Mouse (Mus musculus): ENCODE results near the gene Sphk2. TPM values are rescaled to one million over a fixed set of nuclear protein-coding genes. Genes with fewer than 3 reads are reported as not detected.
A peak's percentile ranks its signal among the peaks of the same experiment; 100 is the strongest.

Sphk2 gene
- polyA plus RNA-seq, 1 experiment from 2014 or later, result 26.4 TPM

GRCm38 (mm10) chr7:45697894-45698293, 19.9 kb downstream of the Sphk2 start:
- no peaks in the 10 kb centered on the region for H3K36me3 ChIP-seq (replicated peaks)
- WGBS, result 86% methylated on average over 7 of the region's 7 CpGs
- H3K9ac ChIP-seq, result no peak overlapping the region
- peaks cover 37% of the 10 kb centered on the region for H3K4me1 ChIP-seq
- no peaks in the 10 kb centered on the region for H3K9me3 ChIP-seq
- H3K27me3 ChIP-seq (replicated peaks), result no peaks in the 10 kb centered on the region
- no peak for ATAC-seq (replicated peaks)
- no peak overlapping the region for H3K27ac ChIP-seq
- H3K4me3 ChIP-seq, result no peak overlapping the region
- H3K4me2 ChIP-seq, result no peak overlapping the region

DNA sequence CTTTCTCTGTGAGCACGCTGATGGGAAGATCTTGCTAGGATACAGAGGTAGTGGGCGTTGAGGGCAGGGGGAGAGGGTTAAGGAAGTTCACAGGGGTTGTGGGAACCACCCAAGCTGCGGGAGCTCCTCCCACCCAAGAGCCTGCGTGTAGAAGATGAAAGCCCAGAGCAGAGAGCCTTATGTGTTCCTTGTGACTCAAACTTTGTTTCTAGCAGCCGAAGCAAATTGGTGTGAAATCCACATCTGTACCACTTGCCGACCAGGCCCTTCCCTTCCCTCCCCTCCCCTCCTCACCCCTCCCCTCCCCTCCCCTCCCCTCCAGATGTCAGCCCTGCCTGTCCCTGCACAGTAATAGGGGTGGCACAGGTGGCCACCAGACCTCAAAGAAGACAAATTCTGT, 22.7 kb downstream of the Sphk2 start:
- WGBS, result 25% methylated on average over 6 of the region's 6 CpGs
- H3K4me1 ChIP-seq, result peaks cover 16% of the 10 kb centered on the region; the same call in 1 of the 2 replicates
- no peak overlapping the region for H3K4me3 ChIP-seq
- H3K9ac ChIP-seq, result no peak overlapping the region
- no peaks in the 10 kb centered on the region for H3K36me3 ChIP-seq (replicated peaks)
- no peaks in the 10 kb centered on the region for H3K27me3 ChIP-seq (replicated peaks)
- ATAC-seq (replicated peaks), result no peak
- H3K4me2 ChIP-seq, result no peak overlapping the region
- no peak overlapping the region for H3K27ac ChIP-seq
- no peaks in the 10 kb centered on the region for H3K9me3 ChIP-seq

DNA sequence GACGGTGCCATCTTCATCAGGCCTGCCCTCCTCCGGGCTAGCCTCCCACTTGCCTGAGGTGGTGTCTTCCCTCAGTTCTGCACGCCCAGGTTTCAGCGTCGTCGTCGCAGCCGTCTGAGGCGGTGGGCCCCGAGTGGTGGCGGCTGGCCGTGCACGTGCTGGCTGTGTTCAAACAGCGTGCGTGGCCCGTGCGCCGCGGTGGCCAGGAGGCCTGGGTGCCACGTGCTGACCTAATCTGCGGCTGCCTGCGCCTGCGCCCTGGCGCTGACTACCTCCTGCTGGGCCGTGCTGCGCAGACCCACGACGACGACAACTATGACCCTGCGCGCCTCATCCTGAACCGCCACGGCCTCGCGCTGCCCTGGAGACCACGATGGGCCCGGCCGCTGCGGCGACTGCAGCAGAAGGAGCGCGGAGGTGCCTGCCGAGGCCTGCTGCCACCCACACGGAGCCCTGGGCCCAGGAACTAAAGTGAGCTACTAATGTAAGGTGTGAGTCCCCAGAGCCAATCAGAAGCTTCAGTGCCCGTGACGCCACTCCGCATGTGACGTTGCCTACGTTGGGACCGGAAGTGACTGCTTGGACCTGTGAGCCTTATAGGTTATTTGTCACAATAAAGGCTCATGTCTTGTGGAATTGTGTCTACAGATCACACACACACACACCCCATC, 23.7 kb downstream of the Sphk2 start, which contains the start of gene Sec1:
Gene Sec1 (minus strand): TSS at position 482 of the 671 bp plus-strand sequence.
- no peak for ATAC-seq (replicated peaks)
- Histone ChIP-seq H3K27me3 (replicated peaks) (no peaks in the 10 kb centered on the region), H3K27ac (no peak within 1 kb of the TSS), H3K4me3 (no peak within 1 kb of the TSS), H3K4me2 (no peak within 1 kb of the TSS), H3K36me3 (replicated peaks) (no peaks in the 10 kb centered on the region), H3K9me3 (no peaks in the 10 kb centered on the region), H3K4me1 (peaks cover 8% of the 10 kb centered on the region; the same call in 1 of the 2 replicates), H3K9ac (no peak within 1 kb of the TSS)
- WGBS, result 91% methylated on average over 50 of the region's 50 CpGs

DNA sequence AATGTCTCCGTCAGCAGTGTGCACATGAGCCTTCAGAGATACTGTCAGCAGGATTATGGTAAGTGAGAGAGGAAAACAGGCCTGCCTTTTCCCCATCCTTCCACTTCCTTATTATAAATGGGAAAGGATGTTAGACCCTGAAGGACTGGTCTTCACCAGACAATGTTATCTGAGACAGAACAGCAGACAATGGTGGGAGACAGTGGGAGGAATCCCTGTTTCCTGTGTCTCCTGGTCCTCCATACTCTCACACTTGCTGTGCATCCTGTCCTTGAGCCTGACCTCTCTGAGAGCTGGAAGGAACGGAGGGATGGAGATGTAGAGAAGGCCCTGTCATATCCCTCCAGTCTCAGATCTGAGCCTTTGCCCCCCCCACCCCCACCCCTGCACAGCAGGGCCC, 25.4 kb downstream of the Sphk2 start:
- ATAC-seq (replicated peaks), result no peak
- Histone ChIP-seq H3K27me3 (replicated peaks) (no peaks in the 10 kb centered on the region), H3K4me2 (no peak overlapping the region), H3K4me3 (no peak overlapping the region), H3K36me3 (replicated peaks) (no peaks in the 10 kb centered on the region), H3K4me1 (no peaks in the 10 kb centered on the region), H3K27ac (no peak overlapping the region), H3K9ac (no peak overlapping the region), H3K9me3 (no peaks in the 10 kb centered on the region)
- 84% methylated on average over 2 of the region's 2 CpGs for WGBS

GRCm38 (mm10) chr7:45689800-45690199, 28.0 kb downstream of the Sphk2 start:
- no peaks in the 10 kb centered on the region for H3K9me3 ChIP-seq
- H3K27me3 ChIP-seq (replicated peaks), result no peaks in the 10 kb centered on the region
- ATAC-seq (replicated peaks), result no peak
- no peak overlapping the region for H3K4me3 ChIP-seq
- H3K4me1 ChIP-seq, result no peaks in the 10 kb centered on the region
- H3K4me2 ChIP-seq, result no peak overlapping the region
- H3K27ac ChIP-seq, result no peak overlapping the region
- WGBS, result 75% methylated on average over 11 of the region's 11 CpGs
- H3K36me3 ChIP-seq (replicated peaks), result no peaks in the 10 kb centered on the region
- no peak overlapping the region for H3K9ac ChIP-seq

- ATAC-seq (replicated peaks), result no peak
- H3K4me3 ChIP-seq, result no peak overlapping the region
Observed at GRCm38 (mm10) chr7:45689099-45689498, 28.7 kb downstream of the Sphk2 start.

GRCm38 (mm10) chr7:45686841-45687240, 31.0 kb downstream of the Sphk2 start:
- no peak for ATAC-seq (replicated peaks)
- Histone ChIP-seq H3K9me3 (no peaks in the 10 kb centered on the region), H3K4me3 (no peak overlapping the region), H3K36me3 (replicated peaks) (no peaks in the 10 kb centered on the region), H3K27ac (no peak overlapping the region), H3K9ac (no peak overlapping the region), H3K4me2 (no peak overlapping the region), H3K4me1 (peaks cover 5% of the 10 kb centered on the region; the same call in 1 of the 2 replicates), H3K27me3 (replicated peaks) (no peaks in the 10 kb centered on the region)
- WGBS, result 77% methylated on average over 3 of the region's 3 CpGs

More at GRCm38 (mm10) chr7:45689099-45689498, 28.7 kb downstream of the Sphk2 start:
- no peak overlapping the region for H3K9ac ChIP-seq
- no peaks in the 10 kb centered on the region for H3K27me3 ChIP-seq (replicated peaks)
- no peaks in the 10 kb centered on the region for H3K4me1 ChIP-seq
- H3K27ac ChIP-seq, result no peak overlapping the region
- WGBS, result 64% methylated on average over 6 of the region's 6 CpGs
- no peaks in the 10 kb centered on the region for H3K36me3 ChIP-seq (replicated peaks)
- H3K4me2 ChIP-seq, result no peak overlapping the region
- H3K9me3 ChIP-seq, result no peaks in the 10 kb centered on the region

DNA sequence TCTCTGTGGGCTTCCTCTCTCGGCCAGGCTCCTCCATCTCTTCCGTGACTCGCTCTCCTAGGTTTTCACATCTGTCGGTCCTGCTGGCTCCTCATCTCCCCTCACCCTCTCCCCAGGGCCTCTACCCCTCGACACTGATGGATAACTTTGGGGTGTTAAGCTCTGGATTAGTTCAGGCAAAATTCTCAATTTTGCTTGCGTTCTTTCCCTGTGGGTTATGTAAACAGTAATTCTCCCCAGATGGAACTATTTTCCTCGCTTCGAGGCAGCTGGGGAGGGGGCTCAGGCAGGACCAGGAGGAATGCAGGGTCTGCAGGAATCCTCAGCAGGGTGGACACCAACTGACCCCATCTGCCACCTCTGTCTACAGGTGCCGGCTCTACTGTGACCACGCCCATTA, 32.0 kb downstream of the Sphk2 start:
- H3K27me3 ChIP-seq (replicated peaks), result no peaks in the 10 kb centered on the region
- no peak overlapping the region for H3K4me3 ChIP-seq
- no peak overlapping the region for H3K27ac ChIP-seq
- no peaks in the 10 kb centered on the region for H3K9me3 ChIP-seq
- no peak for ATAC-seq (replicated peaks)
- WGBS, result 59% methylated on average over 10 of the region's 10 CpGs
- no peak overlapping the region for H3K9ac ChIP-seq
- H3K4me2 ChIP-seq, result no peak overlapping the region
- H3K36me3 ChIP-seq (replicated peaks), result no peaks in the 10 kb centered on the region
- H3K4me1 ChIP-seq, result peaks cover 5% of the 10 kb centered on the region; the same call in 1 of the 2 replicates

GRCm38 (mm10) chr7:45683396-45684050, 34.3 kb downstream of the Sphk2 start, which contains the start of gene Ntn5:
Gene Ntn5 (plus strand): TSS chr7:45684022.
- peaks cover 5% of the 10 kb centered on the region; the same call in 1 of the 2 replicates for H3K4me1 ChIP-seq
- peak within 1 kb of the TSS; percentile 36; the same call in 1 of the 2 replicates for H3K4me2 ChIP-seq
- H3K9me3 ChIP-seq, result no peaks in the 10 kb centered on the region
- H3K4me3 ChIP-seq, result no peak within 1 kb of the TSS
- H3K27me3 ChIP-seq (replicated peaks), result no peaks in the 10 kb centered on the region
- H3K27ac ChIP-seq, result peak within 1 kb of the TSS; percentile 70; the same call in 1 of the 2 replicates
- no peaks in the 10 kb centered on the region for H3K36me3 ChIP-seq (replicated peaks)
- H3K9ac ChIP-seq, result no peak within 1 kb of the TSS
- 78% methylated on average over 7 of the region's 7 CpGs for WGBS
- ATAC-seq (replicated peaks), result no peak

- no peak overlapping the region for H3K9ac ChIP-seq
- peak overlapping the region; percentile 36 for H3K4me2 ChIP-seq
- peaks cover 5% of the 10 kb centered on the region; the same call in 1 of the 2 replicates for H3K4me1 ChIP-seq
- 28% methylated on average over 14 of the region's 14 CpGs for WGBS
- no peak overlapping the region for H3K4me3 ChIP-seq
- peak overlapping the region; percentile 70; the same call in 1 of the 2 replicates for H3K27ac ChIP-seq
- H3K36me3 ChIP-seq (replicated peaks), result no peaks in the 10 kb centered on the region
- peak; percentile 79; the same call in 1 of the 2 replicates for ATAC-seq (replicated peaks)
- no peaks in the 10 kb centered on the region for H3K27me3 ChIP-seq (replicated peaks)
- no peaks in the 10 kb centered on the region for H3K9me3 ChIP-seq
Observed at GRCm38 (mm10) chr7:45682144-45683126, 35.4 kb downstream of the Sphk2 start.

- no peak overlapping the region for H3K27ac ChIP-seq
- ATAC-seq (replicated peaks), result no peak
- WGBS, result 87% methylated on average over 8 of the region's 8 CpGs
- H3K9ac ChIP-seq, result no peak overlapping the region
- no peak overlapping the region for H3K4me2 ChIP-seq
- peaks cover 5% of the 10 kb centered on the region; the same call in 1 of the 2 replicates for H3K4me1 ChIP-seq
- H3K36me3 ChIP-seq (replicated peaks), result no peaks in the 10 kb centered on the region
- H3K9me3 ChIP-seq, result no peaks in the 10 kb centered on the region
- no peaks in the 10 kb centered on the region for H3K27me3 ChIP-seq (replicated peaks)
- no peak overlapping the region for H3K4me3 ChIP-seq
Observed at GRCm38 (mm10) chr7:45681046-45681736, 36.6 kb downstream of the Sphk2 start.
